Mouse (Mus musculus): ENCODE results near the gene Fam117a. TPM values are rescaled to one million over a fixed set of nuclear protein-coding genes. Genes with fewer than 3 reads are reported as not detected.
A peak's percentile ranks its signal among the peaks of the same experiment; 100 is the strongest.

Gene Fam117a
- polyA plus RNA-seq, 1 experiment from 2014 or later: 5.7 TPM

DNA sequence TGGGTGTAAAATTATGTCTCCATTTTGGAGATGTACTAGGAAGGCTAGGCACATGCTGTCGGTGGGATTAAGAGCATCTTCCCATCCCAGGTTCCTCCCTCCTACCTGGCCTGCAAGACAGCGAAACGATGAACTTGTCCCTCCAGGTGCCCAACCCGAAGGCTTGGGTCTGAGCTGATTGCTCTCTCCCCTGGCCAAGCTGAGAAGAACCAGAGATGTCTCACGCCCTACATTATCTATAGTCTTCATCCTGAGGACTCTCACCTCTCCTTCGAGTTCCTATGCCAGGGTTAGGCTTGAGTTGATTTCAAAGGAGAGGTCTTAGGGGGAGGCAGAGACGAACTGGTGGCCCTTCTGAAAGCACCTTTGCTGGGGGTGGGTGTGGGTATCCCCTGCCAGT, 19.2 kb downstream of the Fam117a start:
- Histone ChIP-seq H3K4me2 (replicated peaks; ENCODE audit: low read depth) (no peak overlapping the region), H3K4me3 (ENCODE audit: low read depth, low read length) (no peak overlapping the region), H3K4me1 (replicated peaks; ENCODE audit: control insufficient read depth, insufficient read depth) (no peaks in the 10 kb centered on the region; the same call in 1 of the 2 replicates), H3K9me3 (ENCODE audit: control insufficient read depth, low read length) (no peaks in the 10 kb centered on the region), H3K27ac (replicated peaks) (no peak overlapping the region), H3K9ac (ENCODE audit: low read length) (no peak overlapping the region), H3K27me3 (ENCODE audit: control insufficient read depth, insufficient read depth, low read length) (no peaks in the 10 kb centered on the region), H3K36me3 (ENCODE audit: control insufficient read depth, insufficient read depth, low read length) (no peaks in the 10 kb centered on the region)
- TF ChIP-seq CTCF (IDR thresholded peaks at IDR 0.05; ENCODE audit: low read depth) (no peak), EP300 (optimal IDR thresholded peaks at IDR 0.05) (no peak)
- no peak for ATAC-seq (ENCODE audit: low FRiP score, low TSS enrichment)
- DNase-seq (ENCODE audit: low spot score): no peak
- 91% methylated on average over 7 of the region's 7 CpGs for WGBS

DNA sequence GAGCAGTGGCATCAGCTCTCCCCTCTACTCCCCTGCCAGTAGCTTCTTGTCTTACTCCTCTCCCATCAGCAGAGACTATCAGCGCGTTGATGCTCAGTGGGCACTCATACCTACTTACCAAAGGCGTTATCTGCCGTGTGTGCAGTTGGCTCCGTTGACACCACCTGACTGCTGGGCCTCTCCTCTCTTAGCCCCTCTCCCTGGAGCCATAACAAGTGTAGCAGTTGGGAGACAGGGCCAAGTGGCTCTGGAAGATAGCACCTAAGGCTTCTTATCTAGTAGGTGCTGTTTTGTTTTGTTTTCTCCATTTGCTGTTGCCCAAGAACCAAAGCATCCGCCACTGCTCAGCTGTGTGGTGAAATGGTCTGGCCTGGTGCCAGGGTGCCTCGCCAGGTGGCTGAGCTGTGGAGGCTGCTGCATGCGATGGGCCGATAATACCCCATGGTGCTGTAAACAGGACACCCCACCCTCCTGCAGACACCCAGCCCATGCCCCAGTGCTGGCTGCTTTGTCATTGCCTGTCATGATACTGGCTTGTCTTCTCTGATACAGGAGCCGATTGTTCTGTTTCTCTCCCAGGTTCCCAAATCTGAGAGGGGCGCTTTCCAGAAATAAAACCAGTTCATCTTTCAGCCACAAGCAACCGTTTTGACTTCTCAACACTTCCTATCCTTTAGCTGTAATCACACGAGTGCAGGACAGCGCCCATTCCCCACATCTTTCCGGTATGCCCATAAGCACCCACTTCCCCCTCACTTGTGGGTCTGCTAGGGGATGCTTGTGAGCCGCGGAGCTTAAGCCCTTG, 19.9 kb downstream of the Fam117a start:
- Histone ChIP-seq H3K4me2 (replicated peaks; ENCODE audit: low read depth) (no peak overlapping the region), H3K9me3 (ENCODE audit: control insufficient read depth, low read length) (no peaks in the 10 kb centered on the region), H3K9ac (ENCODE audit: low read length) (no peak overlapping the region), H3K4me1 (replicated peaks; ENCODE audit: control insufficient read depth, insufficient read depth) (no peaks in the 10 kb centered on the region; the same call in 1 of the 2 replicates), H3K4me3 (ENCODE audit: low read depth, low read length) (no peak overlapping the region), H3K27me3 (ENCODE audit: control insufficient read depth, insufficient read depth, low read length) (no peaks in the 10 kb centered on the region), H3K36me3 (ENCODE audit: control insufficient read depth, insufficient read depth, low read length) (no peaks in the 10 kb centered on the region), H3K27ac (replicated peaks) (0 out of 2 replicates have a peak overlapping the region, but pooled peaks have one; percentile 8)
- DNase-seq (ENCODE audit: low spot score) (peak; percentile 38), ATAC-seq (ENCODE audit: low FRiP score, low TSS enrichment) (peak; percentile 58; the same call in 1 of the 2 replicates)
- TF ChIP-seq EP300 (optimal IDR thresholded peaks at IDR 0.05): no peak
- 74% methylated on average over 17 of the region's 17 CpGs for WGBS

DNA sequence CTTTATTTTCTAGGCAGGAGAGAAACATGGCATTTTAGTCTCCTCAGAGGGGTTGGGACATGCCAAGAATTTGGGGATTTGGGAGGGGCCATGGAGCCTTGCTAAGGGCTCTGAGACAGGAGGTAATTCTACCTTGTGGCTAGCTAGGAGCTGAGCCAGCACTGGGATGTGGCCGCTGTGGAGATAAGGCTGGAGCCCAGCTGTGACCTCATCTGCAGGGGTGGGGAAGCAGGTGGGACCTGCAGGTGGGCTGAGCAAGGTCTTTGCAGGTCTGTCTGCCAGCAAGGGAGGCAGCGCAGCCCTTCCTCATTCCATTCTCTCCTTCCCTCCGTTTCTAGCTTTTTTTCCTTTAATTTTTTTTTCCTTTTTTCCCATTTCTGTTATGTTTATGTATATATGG, 21.4 kb downstream of the Fam117a start:
- H3K27me3 ChIP-seq (ENCODE audit: control insufficient read depth, insufficient read depth, low read length): no peaks in the 10 kb centered on the region
- DNase-seq (ENCODE audit: low spot score): peak; percentile 40
- H3K4me1 ChIP-seq (replicated peaks; ENCODE audit: control insufficient read depth, insufficient read depth): peaks cover 1% of the 10 kb centered on the region; the same call in 1 of the 2 replicates
- 41% methylated on average over 3 of the region's 3 CpGs for WGBS
- H3K4me3 ChIP-seq (ENCODE audit: low read depth, low read length): no peak overlapping the region
- 0 out of 2 replicates have a peak, but pooled peaks have one; percentile 40 for ATAC-seq (ENCODE audit: low FRiP score, low TSS enrichment)
- H3K9ac ChIP-seq (ENCODE audit: low read length): no peak overlapping the region
- no peaks in the 10 kb centered on the region for H3K9me3 ChIP-seq (ENCODE audit: control insufficient read depth, low read length)
- H3K4me2 ChIP-seq (replicated peaks; ENCODE audit: low read depth): no peak overlapping the region
- H3K27ac ChIP-seq (replicated peaks): no peak overlapping the region
- H3K36me3 ChIP-seq (ENCODE audit: control insufficient read depth, insufficient read depth, low read length): no peaks in the 10 kb centered on the region
- TF ChIP-seq EP300 (optimal IDR thresholded peaks at IDR 0.05) (no peak), CTCF (IDR thresholded peaks at IDR 0.05; ENCODE audit: low read depth) (no peak)

DNA sequence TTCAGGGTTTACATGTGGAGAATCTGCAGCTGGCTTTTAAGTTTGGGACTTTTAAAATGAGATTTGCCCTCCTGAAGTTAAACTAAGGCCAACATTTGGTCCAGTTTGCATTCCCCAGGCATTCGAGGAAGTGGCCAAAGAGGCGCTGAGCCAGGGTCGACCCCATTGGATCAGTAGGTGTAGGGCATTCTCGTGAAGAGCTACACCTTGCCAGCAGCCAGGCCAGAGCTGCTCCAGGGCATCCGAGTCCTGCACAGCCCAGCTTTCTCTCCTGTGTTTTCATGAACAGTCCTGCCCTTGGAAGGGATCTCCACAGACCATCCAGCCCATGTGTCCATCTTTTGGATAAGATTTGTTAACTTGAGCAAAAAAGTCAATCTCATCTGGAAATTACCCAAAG, 27.6 kb downstream of the Fam117a start:
- WGBS: 65% methylated on average over 5 of the region's 5 CpGs
- H3K4me2 ChIP-seq (replicated peaks; ENCODE audit: low read depth): no peak overlapping the region
- H3K36me3 ChIP-seq (ENCODE audit: control insufficient read depth, insufficient read depth, low read length): no peaks in the 10 kb centered on the region
- no peak overlapping the region for H3K4me3 ChIP-seq (ENCODE audit: low read depth, low read length)
- no peak overlapping the region for H3K9ac ChIP-seq (ENCODE audit: low read length)
- no peaks in the 10 kb centered on the region for H3K27me3 ChIP-seq (ENCODE audit: control insufficient read depth, insufficient read depth, low read length)
- no peak for TF ChIP-seq CTCF (IDR thresholded peaks at IDR 0.05; ENCODE audit: low read depth)
- no peak for TF ChIP-seq EP300 (optimal IDR thresholded peaks at IDR 0.05)
- peaks cover 7% of the 10 kb centered on the region; the same call in 1 of the 2 replicates for H3K4me1 ChIP-seq (replicated peaks; ENCODE audit: control insufficient read depth, insufficient read depth)
- no peak for DNase-seq (ENCODE audit: low spot score)
- no peak for ATAC-seq (ENCODE audit: low FRiP score, low TSS enrichment)
- H3K27ac ChIP-seq (replicated peaks): no peak overlapping the region; the same call in 1 of the 2 replicates
- no peaks in the 10 kb centered on the region for H3K9me3 ChIP-seq (ENCODE audit: control insufficient read depth, low read length)

DNA sequence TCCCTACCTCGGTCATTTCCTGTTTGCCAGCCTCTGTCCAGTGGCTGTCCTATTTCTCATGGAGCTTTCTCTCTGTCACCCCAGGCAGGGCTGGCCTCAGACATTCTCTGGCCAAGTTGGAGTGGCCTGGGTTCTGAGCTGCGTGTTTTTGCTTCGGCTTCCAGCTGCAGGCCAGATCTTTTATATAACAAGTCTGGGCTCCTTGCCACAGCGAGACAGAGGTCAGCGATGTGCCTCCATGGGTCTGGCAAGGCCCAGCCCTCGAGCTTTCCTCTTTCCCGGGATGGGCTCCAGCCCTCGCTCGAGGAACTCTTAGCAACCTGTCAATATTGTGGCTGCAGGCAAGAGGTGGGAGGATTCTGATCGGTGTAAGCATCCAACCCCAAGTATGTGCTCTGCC, 28.8 kb downstream of the Fam117a start:
- Histone ChIP-seq H3K36me3 (ENCODE audit: control insufficient read depth, insufficient read depth, low read length) (no peaks in the 10 kb centered on the region), H3K27ac (replicated peaks) (peak overlapping the region; percentile 83), H3K9me3 (ENCODE audit: control insufficient read depth, low read length) (no peaks in the 10 kb centered on the region), H3K27me3 (ENCODE audit: control insufficient read depth, insufficient read depth, low read length) (no peaks in the 10 kb centered on the region), H3K9ac (ENCODE audit: low read length) (no peak overlapping the region), H3K4me3 (ENCODE audit: low read depth, low read length) (no peak overlapping the region), H3K4me1 (replicated peaks; ENCODE audit: control insufficient read depth, insufficient read depth) (peaks cover 7% of the 10 kb centered on the region; the same call in 1 of the 2 replicates), H3K4me2 (replicated peaks; ENCODE audit: low read depth) (no peak overlapping the region)
- peak; percentile 62 for DNase-seq (ENCODE audit: low spot score)
- WGBS: 40% methylated on average over 10 of the region's 10 CpGs
- TF ChIP-seq CTCF (IDR thresholded peaks at IDR 0.05; ENCODE audit: low read depth): 0 out of 2 replicates have a peak, but pooled peaks have one; percentile 2
- TF ChIP-seq EP300 (optimal IDR thresholded peaks at IDR 0.05): no peak
- ATAC-seq (ENCODE audit: low FRiP score, low TSS enrichment): peak; percentile 69; the same call in 1 of the 2 replicates
